ENCODE assay signal across 12 mouse cellular contexts in genomic region chr11:117259178-117259960, GRCm38 (mm10). TPM values are rescaled to one million over a fixed set of nuclear protein-coding genes. Genes with fewer than 3 reads are reported as not detected.
DNase-seq lines count a peak whose midpoint lies in the region; TF ChIP-seq lines count a peak whose summit lies in the region.
"Had no signal": no experiment of that assay in that cellular context is flagged by ENCODE, and none has a peak within 500 bp of the region (broad histone marks: within the 10 kb centered on the region; RNA-seq: fewer than 3 reads in every experiment).

No protein-coding gene starts in this region.

- H3K27ac ChIP-seq in heart, adult 2 months, result peak overlapping the region; percentile 44
- peak overlapping the region; percentile 63 for H3K27ac ChIP-seq in bone marrow macrophage, adult 2 months (ENCODE audit: insufficient read depth, low read depth, low read length)
- peak overlapping the region; percentile 16 for H3K27ac ChIP-seq in olfactory bulb, adult 2 months (ENCODE audit: insufficient read depth, low read depth, low read length)
- no peak overlapping the region for H3K27ac ChIP-seq in cerebellum, adult 2 months (ENCODE audit: insufficient read depth, low read length)
- H3K27ac ChIP-seq: hindbrain, embryonic 12.5 days had no signal

- H3K36me3 ChIP-seq in heart, adult 2 months (ENCODE audit: control insufficient read depth, insufficient read depth, low read length), result no peaks in the 10 kb centered on the region
- H3K36me3 ChIP-seq: hindbrain, embryonic 12.5 days had no signal

- H3K79me2 ChIP-seq in heart, adult 2 months (replicated peaks; ENCODE audit: control insufficient read depth, insufficient read depth, low read length), result no peaks in the 10 kb centered on the region

- intact Hi-C loops in heart, adult 2 months (cut with DNase I), result no loop called here

- no peak for TF ChIP-seq POLR2A in heart, adult 2 months (IDR thresholded peaks at IDR 0.05; ENCODE audit: insufficient read depth, low read depth, low read length)
- TF ChIP-seq POLR2A in bone marrow macrophage, adult 2 months (IDR thresholded peaks at IDR 0.05; ENCODE audit: borderline replicate concordance, low read depth, low read length), result no peak
- no peak for TF ChIP-seq POLR2A in olfactory bulb, adult 2 months (IDR thresholded peaks at IDR 0.05; ENCODE audit: insufficient read depth, low read depth, low read length)
- no peak for TF ChIP-seq POLR2A in cerebellum, adult 2 months (IDR thresholded peaks at IDR 0.05; ENCODE audit: borderline replicate concordance, insufficient read depth, low read length)

- H3K4me1 ChIP-seq in heart, adult 2 months (ENCODE audit: control insufficient read depth, insufficient read depth, low read length), result peaks cover 13% of the 10 kb centered on the region
- peaks cover 33% of the 10 kb centered on the region for H3K4me1 ChIP-seq in bone marrow macrophage, adult 2 months (ENCODE audit: control insufficient read depth, insufficient read depth, low read length)
- H3K4me1 ChIP-seq in olfactory bulb, adult 2 months (ENCODE audit: control insufficient read depth, insufficient read depth, low read length), result peaks cover 42% of the 10 kb centered on the region
- no peaks in the 10 kb centered on the region for H3K4me1 ChIP-seq in cerebellum, adult 2 months (ENCODE audit: control insufficient read depth, insufficient read depth, low read length)

- H3K4me3 ChIP-seq in heart, adult 2 months, result no peak overlapping the region
- H3K4me3 ChIP-seq in bone marrow macrophage, adult 2 months (ENCODE audit: insufficient read depth, low read length), result no peak overlapping the region
- no peak overlapping the region for H3K4me3 ChIP-seq in olfactory bulb, adult 2 months (ENCODE audit: insufficient read depth, low read depth, low read length)
- H3K4me3 ChIP-seq in cerebellum, adult 2 months (replicated peaks; ENCODE audit: insufficient read depth, low read depth, low read length), result no peak overlapping the region
- H3K4me3 ChIP-seq: embryonic facial prominence, embryonic 13.5 days; hindbrain, embryonic 12.5 days had no signal

- TF ChIP-seq CTCF in heart, adult 2 months (IDR thresholded peaks at IDR 0.05), result no peak
- no peak for TF ChIP-seq CTCF in bone marrow macrophage, adult 2 months (IDR thresholded peaks at IDR 0.05; ENCODE audit: low read depth, low read length)
- TF ChIP-seq CTCF in olfactory bulb, adult 2 months (IDR thresholded peaks at IDR 0.05; ENCODE audit: insufficient read depth, low read depth, low read length), result no peak
- no peak for TF ChIP-seq CTCF in cerebellum, adult 2 months (IDR thresholded peaks at IDR 0.05; ENCODE audit: borderline replicate concordance, insufficient read depth, low read depth, low read length)

- no peak for TF ChIP-seq EP300 in heart, adult 2 months (IDR thresholded peaks at IDR 0.05; ENCODE audit: insufficient read depth, low read depth, low read length)

- WGBS in heart, adult 2 months, result 63% methylated on average over 9 of the region's 9 CpGs
- WGBS in olfactory bulb, adult 2 months, result 48% methylated on average over 9 of the region's 9 CpGs
- 69% methylated on average over 9 of the region's 9 CpGs for WGBS in cerebellum, adult 2 months

- peak in 1 of 2 experiments; percentile 36 for DNase-seq in heart, adult 2 months
- DNase-seq in heart, adult 9 months (ENCODE audit: low spot score in 2 of 2), result no peak
- DNase-seq in right cerebral cortex, postnatal 36 days (ENCODE audit: low spot score in 2 of 2), result peak; percentile 29 to 30
- DNase-seq in right cerebral cortex, postnatal 4 days, result no peak
- DNase-seq in neural tube, embryonic 10.5 days (ENCODE audit: extremely low spot score, low spot score), result no peak
- DNase-seq in cerebellum, adult 2 months, result no peak
- DNase-seq: cerebellum, adult 9-11 months; kidney, adult 8-10 months had no signal

- no peaks in the 10 kb centered on the region for H3K27me3 ChIP-seq in heart, adult 2 months (ENCODE audit: control insufficient read depth, insufficient read depth, low read length)
- H3K27me3 ChIP-seq in cerebellum, adult 2 months (ENCODE audit: control insufficient read depth, insufficient read depth, low read length), result no peaks in the 10 kb centered on the region
- H3K27me3 ChIP-seq: embryonic facial prominence, embryonic 13.5 days; hindbrain, embryonic 12.5 days had no signal

- no peak overlapping the region for H3K9ac ChIP-seq in heart, adult 2 months (ENCODE audit: low read depth, low read length)
- H3K9ac ChIP-seq: embryonic facial prominence, embryonic 13.5 days; hindbrain, embryonic 12.5 days had no signal

RNA-seq across cellular contexts. Expression of gene Sept9, which starts 59.9 kb away (rescaled TPM):
- total RNA-seq in heart, adult 2 months (2021), result 10 to 100 TPM; 28.2 to 31.9 TPM
- polyA plus RNA-seq in heart, adult 2 months (2012; rRNA removed), result 15.9 and 17.4 TPM in 2 replicates
- 90.9 and 123 TPM in 2 replicates for polyA plus RNA-seq in bone marrow macrophage, adult 2 months (2012; ENCODE audit: insufficient read depth, insufficient read length, missing spikeins)
- polyA plus RNA-seq in olfactory bulb, adult 2 months (2012; ENCODE audit: insufficient read depth, insufficient read length, low replicate concordance, missing spikeins), result 157 TPM in 1 of 2 replicates, not detected in the other
- polyA plus RNA-seq in cerebellum, adult 2 months (2012; rRNA removed), result 9.6 and 13.3 TPM in 2 replicates

Comparison
In these comparisons a context has a peak if more than half of its experiments do, and no peak if none do; other contexts are left out.
1. DNase-seq: peak in right cerebral cortex, postnatal 36 days (2 of 2); none in heart, adult 9 months (0 of 2), right cerebral cortex, postnatal 4 days (single experiment), neural tube, embryonic 10.5 days (single experiment) and cerebellum, adult 2 months (0 of 2).